Mouse (Mus musculus) thymus, postnatal 4 days (tissue): Measurements from ENCODE around the gene Epb42.
"Not testable (repeated sequence)": the region's sequence is repeated elsewhere in the genome, so short reads cannot be mapped to it uniquely, and the experiment has no call there.

ENCODE experiments used
- DNase-seq: peaks from one replicate; pipeline ENCODE4 v3.0.0; 2021

Gene Epb42

DNA sequence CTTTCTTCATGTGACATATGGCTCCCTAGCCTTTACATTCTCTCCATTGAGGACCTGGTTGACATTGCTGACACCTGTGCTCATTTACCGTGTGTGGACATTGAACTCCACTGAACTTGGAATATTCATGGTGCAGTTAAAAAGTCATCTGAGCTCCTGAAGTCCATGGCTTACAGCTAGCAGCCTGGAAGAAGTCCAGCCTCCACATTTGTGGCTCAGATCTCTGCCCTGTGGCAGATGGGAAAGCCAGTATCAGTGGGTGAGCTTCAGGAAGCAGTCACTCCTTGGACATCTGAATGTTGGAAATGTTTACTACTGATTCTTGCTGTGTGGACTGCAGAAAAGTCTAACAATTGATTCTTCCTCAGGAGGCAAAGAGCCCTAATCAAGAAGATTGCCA, 29.9 kb downstream of the Epb42 start:
- DNase-seq = no peak

DNA sequence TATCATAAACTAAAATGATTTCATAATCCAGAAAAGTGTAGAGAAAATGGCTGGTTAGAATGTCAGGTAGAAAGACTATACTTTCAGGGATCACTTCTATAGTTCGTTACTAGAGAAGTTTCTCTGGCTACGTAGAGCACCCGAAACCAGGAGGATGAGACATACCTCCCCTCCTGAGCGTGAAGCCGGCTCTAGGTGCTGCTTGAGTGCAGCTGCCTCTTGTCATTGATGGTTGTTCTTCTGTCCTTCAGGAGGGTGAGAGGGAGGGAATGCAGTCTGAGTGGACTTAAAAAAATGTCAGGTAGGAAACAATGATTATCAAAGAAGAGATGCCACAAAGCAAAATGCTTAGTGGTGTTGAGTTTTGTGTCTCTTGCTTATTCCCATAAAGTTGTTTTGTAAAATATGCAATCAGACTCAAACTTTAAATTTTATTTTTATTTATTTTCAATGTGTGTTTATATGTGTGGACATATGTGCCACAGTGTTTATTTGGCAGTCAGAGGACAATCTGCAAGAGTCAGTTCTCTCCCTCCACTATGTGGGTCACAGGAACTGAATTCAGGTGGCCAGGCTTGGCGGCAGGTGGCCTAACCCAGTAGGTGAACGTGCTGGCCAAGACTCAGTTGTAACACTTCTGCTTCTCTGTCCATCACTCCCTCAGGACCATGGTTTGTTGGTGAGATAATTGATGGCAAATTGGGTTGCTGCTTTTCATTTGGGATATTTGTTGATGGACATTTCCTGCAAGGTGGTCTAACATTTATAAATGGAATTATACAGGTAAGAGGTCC, 32.7 kb downstream of the Epb42 start:
- no peak for DNase-seq

DNA sequence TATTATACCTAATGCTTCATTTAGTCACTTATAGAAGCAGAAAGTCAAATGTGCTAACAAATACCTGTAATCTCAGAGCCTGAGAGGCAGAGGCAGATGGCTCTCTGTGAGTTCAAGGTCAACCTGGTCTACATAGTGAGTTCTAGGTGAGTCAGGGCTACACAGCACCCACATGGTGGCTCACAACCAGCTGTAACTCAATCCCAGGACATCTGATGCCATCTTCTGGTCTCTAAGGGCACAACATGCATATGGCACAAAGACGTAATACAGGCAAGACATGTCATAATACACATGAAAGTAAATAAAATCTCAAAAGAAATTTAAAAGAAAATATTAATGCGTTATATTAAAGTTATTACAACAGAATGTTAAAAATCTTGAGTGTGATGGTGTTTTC, 33.3 kb downstream of the Epb42 start:
- DNase-seq = no peak

DNA sequence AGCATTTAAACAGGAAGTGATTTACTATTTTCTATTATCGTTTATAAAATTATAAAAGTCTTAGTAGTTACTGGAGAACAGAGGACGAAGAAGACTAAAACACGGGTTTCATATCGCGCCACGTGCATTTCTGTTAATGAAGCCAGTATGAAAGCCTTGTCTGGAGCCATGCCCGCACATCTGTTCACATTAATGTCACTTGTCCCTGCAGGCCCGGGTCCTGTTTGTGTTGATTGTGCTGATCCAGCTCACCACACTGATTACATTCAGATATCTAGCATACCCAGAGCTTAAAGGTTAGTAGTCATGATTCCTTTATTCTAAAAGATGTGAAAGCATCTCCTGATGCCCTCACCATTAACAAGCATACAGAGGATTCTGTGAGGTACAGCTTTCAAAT, 38.0 kb downstream of the Epb42 start:
- DNase-seq = no peak

- DNase-seq = not testable (repeated sequence)
Observed at GRCm38 (mm10) chr2:120996607-120997006, 40.3 kb downstream of the Epb42 start.

DNA sequence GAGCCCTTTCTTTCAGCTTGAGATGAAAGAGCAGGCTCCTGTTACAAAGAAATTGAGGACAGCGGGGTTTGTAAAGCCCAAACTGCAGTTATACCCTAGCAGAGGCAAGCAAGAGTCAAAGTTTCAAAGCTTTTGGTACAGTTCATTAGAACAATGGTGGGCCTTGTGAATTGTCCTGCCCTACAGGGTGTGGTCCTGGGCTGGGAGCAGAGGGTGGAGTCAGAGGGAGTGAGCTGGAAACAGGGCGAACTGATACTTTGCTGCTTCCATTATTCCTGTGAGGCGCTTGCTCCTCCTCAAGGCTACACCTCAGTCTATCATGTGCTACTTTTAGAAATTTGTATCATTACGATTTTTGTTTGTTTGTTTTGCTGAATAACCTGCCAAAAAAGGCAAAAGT, 45.7 kb downstream of the Epb42 start:
- no peak for DNase-seq

DNA sequence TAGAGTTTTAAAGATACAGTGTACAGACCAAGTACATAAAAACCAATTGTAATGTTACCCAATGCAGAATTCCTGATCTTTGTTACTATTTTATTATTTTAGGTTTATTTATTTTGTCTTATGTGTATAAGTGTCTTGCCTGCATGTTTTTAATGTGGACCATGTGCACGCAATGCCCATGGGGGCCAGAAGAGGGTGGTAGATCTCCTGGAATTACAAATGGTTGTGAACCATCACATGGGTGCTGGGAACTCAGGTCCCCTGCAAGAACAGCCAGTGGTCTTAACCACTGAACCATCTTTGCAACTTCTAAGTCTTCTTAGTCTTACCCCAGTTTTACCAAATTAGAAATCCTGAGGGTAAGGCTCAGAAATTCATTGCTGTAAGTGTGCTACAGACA, 51.6 kb downstream of the Epb42 start:
- peak; percentile 37 for DNase-seq

GRCm38 (mm10) chr2:120983611-120984010, 53.3 kb downstream of the Epb42 start:
- no peak for DNase-seq

DNA sequence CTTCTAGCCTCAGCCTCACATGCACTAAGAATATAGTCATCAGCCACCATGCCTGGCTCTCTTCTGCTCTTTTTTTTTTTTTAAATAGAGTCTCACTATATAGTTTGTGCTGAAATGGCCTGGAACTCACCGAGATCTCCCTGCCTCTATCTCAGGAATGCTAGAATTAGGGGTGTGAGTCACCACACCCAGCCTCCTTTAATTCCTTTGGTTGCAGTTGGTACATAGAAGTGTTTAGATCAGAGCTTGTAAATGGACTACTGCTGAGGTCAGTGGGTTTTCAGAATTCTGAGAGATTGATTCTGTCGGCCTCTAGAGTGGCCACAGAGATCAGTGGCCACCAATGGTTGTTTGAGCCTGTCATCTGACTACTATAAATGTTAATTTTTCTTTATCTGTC, 56.0 kb downstream of the Epb42 start:
- DNase-seq = no peak

GRCm38 (mm10) chr2:120979819-120980218, 57.1 kb downstream of the Epb42 start:
- DNase-seq = no peak

DNA sequence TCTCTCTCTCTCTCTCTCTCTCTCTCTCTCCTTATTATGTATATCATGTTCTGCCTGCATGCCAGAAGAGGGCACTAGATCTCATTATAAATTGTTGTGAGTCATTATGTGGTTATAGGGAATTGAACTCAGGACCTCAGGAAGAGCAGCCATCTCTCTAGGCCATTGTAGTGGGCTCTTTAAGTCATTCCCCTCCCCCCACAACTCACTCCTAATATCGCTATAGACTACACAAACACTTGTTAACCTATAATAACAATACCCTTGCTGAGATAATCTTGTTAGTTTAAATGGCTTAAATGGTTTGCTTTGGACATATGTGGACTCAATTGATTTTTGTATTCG, 58.2 kb downstream of the Epb42 start:
- no peak for DNase-seq

DNA sequence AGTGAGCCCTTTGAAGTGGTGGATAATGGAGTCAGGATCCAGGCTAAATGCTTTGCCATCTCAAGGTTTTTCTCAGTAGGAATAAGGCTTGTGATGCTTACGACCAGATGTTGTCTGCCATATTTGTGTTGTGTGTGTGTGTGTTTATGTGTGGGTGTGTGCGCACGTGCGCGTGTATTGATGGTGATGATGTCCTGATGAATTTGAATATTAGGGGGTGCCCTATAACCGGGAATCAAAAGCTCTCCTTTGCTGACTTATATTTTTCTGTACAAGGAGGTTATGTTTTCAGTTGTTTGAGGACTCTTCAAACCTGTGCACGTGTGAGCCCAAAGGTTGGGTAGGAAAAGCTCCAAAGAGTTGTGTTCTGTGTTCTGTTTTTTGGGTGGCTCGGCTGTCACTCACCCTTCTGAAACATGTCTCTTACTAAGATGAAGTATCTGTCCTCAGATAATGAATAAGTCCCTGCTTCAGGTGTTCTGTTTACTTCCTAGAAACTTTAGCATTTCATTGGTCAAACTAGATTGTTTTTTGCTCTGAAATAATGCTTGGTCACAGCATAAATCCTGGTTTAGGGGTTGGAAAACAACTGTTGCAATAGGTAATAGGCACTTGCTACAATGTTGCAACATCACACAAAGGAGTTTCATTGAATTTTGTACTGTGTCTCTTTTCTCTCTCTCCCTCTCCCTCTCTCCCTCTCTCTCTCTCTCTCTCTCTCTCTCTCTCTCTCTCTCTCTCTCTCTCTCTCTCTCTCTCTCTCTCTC, 58.8 kb downstream of the Epb42 start:
- DNase-seq = no peak

DNA sequence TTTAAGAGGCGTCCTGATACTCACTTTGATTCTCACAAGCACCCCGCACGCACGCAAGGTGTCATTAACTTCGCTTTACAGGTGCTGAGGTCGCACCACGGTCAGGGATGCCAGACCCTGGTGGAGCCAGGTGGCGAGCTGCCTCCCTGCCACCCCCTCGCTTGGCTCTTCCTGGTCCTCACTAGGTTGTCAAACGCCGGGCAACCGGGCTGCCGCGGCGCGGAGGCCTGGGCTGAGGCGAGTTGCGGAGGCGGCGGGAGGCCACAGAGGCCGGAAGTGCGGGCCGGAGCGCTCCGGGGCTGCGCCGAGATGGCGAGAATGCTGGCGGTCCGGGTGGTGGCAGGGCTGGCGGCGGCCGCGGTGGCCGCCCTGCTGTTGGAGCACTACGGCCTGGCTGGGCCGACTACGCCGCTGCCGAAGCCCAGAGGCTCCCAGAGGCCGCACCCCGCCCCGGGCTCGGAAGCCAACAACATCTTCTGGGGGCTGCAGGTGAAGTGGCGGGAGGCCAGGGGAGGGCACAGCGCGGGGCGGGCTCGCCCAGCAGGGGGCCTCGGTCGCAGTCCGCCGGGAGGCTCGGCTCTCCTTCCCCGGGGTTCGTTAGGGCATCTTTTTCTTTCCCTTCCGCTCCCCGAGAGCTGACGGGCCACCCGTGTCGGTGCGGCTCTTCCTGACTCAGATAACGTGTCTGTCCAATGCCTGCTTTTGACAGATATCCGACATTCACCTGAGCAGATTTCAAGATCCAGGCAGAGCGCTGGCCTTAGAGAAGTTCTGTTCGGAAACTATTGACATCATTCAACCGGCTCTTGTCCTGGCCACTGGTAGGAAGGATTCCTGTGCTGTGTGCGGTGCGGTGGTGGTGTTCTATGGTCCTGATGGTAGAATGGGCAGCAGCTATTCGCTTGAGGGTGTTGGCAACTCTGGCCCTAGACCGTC, 59.6 kb downstream of the Epb42 start, which contains the start of gene Tmem62:
Tmem62 (plus strand) TSS at position 28 of the 936 bp plus-strand sequence.
- peak; percentile 88 for DNase-seq

DNA sequence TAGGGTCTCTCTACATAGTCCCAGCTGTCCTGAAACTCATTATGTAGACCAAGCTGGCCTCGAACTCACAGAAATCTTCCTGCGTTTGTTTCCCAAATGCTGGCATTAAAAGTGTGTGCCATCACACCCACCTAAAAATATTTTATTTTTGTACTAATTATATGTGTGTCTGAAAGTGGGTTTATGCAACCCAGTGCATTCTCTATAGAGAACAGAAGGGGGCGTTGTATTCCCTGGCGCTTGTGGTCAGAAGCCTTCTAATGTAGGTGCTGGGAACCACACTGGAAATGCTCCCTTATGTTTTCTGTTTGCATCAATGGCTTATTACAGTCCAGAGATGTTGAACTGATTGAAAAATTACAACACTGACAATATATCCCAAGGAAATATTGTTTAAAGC, 60.6 kb downstream of the Epb42 start:
- peak; percentile 9 for DNase-seq

- peak; percentile 12 for DNase-seq
Observed at GRCm38 (mm10) chr2:120972964-120973363, 63.9 kb downstream of the Epb42 start.

- not testable (repeated sequence) for DNase-seq
Observed at GRCm38 (mm10) chr2:120972257-120972656, 64.6 kb downstream of the Epb42 start.

DNA sequence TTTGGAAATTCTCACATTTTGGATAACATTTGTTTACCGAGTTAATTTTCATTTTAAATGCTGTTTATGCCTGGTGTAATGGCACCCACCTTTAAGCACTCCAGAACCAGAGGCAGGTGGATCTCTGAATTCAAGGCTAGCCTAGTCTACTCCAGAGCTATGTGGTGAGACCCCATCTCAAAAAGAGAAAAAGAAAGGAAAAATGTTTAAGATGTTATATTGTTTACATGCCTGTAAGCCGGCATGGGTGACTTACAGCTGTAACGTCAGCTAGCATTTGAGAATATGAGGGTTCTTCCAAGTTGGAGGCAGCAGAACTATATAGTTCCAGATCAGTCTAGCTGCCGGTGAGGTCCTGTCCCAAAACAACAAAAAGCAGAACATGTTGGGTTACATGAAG, 65.1 kb downstream of the Epb42 start:
- no peak for DNase-seq

DNA sequence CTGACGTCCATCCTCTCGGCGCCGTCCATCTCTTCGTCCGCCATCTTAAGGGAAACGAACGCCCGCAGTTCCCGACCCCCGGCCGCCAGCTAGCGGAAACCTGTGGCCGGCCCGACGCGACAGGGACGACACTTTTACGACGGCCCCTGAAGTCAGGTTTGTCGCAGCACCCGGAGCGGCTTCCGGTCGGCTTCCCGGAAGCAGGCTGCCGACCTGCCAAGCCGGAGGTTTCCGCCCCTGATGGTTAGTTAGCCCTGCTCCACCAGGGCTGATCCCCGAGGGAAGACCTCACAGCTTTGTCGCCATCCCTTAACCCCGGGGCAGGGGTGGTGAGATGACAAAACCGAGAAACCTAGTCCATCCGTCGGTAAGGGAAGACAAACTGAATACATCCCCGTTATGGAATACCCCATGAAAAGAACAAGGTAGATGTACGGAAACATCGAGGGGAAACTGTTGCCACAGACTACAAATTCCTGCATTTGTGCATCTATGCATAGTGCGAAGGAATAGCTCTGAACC, 66.3 kb downstream of the Epb42 start, which contains the start of gene Ubr1:
Ubr1 (minus strand) TSS at position 157 of the 522 bp plus-strand sequence.
- DNase-seq = peak; percentile 88

GRCm38 (mm10) chr2:120970045-120970539, 66.8 kb downstream of the Epb42 start:
- DNase-seq = peak; percentile 25
